Mouse (Mus musculus) macrophage (primary cell): Measurements from ENCODE around the gene Ece1. TPM values are rescaled to one million over a fixed set of nuclear protein-coding genes. Genes with fewer than 3 reads are reported as not detected.

Source experiments
- H3K27ac ChIP-seq: fragments of 350-480 bp; formaldehyde crosslinking; 2 replicates; pipeline ENCODE4 v1.9.0; 2021
- H3K36me3 ChIP-seq: fragments of 350-480 bp; formaldehyde crosslinking; 2 replicates; pipeline ENCODE4 v1.9.0; 2021; ENCODE audit errors: inconsistent target
- H3K4me3 ChIP-seq: fragments of 350-480 bp; formaldehyde crosslinking; 2 replicates; pipeline ENCODE4 v1.9.0; 2021; ENCODE audit errors: inconsistent target
- H3K79me2 ChIP-seq: fragments of 350-480 bp; formaldehyde crosslinking; 2 replicates; pipeline ENCODE4 v1.9.0; 2021; ENCODE audit errors: inconsistent target
- WGBS: methylation state at CpG from one replicate; pipeline ENCODE4 v1.1.7; 2026; ENCODE audit warnings: inconsistent platforms; ENCODE audit not compliant: missing documents; 5-methylcytosine and 5-hydroxymethylcytosine counted together
- polyA plus RNA-seq: library from polyadenylated mRNA; stranded (reverse); fragments of 250-400 nt; gene quantifications from 3 replicates; pipeline ENCODE4 v1.2.4, GENCODE M21; 2018; ENCODE audit warnings: inconsistent platforms

Gene Ece1
- polyA plus RNA-seq, 1 experiment from 2014 or later = 31.7 TPM

DNA sequence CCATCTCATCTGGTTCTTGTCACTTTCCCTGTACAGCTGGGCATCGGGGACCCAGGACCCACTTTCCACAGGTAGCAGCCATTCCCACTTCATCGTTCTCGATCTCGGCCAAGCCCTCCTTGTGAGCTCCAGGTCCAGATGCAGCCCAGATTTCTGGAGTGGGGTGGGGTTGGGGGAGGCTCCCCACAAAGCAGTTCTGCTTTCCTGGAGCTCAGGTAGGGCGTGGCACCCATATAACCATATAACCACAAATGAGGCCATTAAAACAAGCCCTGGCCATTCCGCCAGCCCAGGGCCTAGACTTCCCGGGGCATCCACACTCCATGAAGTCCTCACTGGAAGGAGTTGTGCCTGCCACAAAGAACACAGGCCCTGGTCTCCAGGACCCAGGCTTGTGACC lies 46.5 kb downstream of the Ece1 start:
- H3K36me3 ChIP-seq = no peaks in the 10 kb centered on the region
- no peak overlapping the region for H3K27ac ChIP-seq
- no peak overlapping the region for H3K4me3 ChIP-seq
- 74% methylated on average over 7 of the region's 7 CpGs for WGBS
- no peaks in the 10 kb centered on the region for H3K79me2 ChIP-seq

DNA sequence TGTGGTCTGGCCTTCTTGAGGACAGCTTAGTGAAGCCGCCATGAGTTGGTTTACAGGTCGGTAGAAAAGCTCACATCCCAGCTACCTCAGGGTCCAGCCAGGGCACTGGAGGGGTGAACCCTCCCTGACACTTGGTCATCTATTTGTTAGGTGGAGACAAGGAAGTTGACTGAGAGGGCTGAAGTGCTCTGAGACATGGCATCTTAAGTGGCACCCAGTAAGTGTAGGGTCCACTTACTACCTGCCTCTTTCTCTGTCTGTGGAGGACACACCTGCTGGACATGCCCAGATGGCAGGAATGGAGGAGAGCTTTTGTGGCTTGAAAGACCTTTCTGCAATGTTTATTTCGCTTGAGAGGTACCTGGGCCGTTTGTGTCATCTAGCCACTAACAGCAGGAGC lies 46.9 kb downstream of the Ece1 start:
- no peak overlapping the region for H3K4me3 ChIP-seq
- no peak overlapping the region for H3K27ac ChIP-seq
- no peaks in the 10 kb centered on the region for H3K79me2 ChIP-seq
- no peaks in the 10 kb centered on the region for H3K36me3 ChIP-seq
- WGBS = 78% methylated on average over 4 of the region's 4 CpGs

DNA sequence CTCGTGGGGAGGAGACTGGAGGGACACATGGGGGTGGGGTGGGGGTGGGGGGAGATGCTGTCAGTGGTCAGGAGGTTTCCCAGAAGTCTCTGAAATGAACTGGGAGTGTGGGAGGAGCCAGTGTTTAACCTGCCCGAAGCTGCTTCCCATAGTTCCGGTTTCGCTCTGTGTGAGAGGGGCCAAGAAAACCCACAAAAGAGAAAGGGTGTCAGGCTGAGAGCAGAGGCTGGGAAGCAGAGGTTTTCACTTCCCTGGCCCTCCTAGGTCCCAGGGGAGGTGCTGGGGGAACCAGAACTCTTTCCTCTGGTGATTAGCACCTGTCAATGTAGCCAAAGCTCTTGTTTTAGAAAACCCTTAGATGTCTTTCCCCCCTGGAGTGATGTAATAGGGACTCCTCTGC lies 47.4 kb downstream of the Ece1 start:
- Histone ChIP-seq H3K79me2 (no peaks in the 10 kb centered on the region), H3K27ac (no peak overlapping the region), H3K36me3 (no peaks in the 10 kb centered on the region), H3K4me3 (no peak overlapping the region)
- 3% methylated on average over 4 of the region's 4 CpGs for WGBS

DNA sequence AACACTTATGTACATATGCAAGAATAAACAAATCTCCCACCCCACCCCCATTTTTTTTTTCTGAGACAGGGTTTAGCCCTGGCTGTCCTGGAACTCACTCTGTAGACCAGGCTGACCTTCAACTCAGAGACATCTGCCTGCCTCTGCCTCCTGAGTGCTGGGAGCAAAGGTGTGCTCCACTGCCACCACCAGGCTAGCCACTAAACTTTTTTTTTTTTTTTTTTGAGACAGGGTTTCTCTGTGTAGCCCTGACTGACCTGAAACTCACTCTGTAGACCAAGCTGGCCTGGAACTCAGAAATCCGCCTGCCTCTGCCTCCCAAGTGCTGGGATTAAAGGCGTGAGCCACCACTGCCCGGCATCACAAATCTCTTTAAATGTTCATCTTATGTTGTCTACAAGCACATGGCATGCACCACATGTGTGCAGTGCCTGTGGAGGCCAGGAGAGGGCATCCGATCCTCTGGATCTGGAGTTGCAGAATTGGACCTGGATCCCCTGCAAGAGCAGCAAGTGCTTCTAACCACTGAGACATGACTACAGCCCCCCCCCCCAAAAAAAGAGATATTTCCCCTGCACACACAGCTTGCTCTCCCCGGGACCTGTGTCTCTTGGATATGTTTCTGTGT lies 48.5 kb downstream of the Ece1 start:
- 90% methylated on average over 4 of the region's 5 CpGs for WGBS
- H3K4me3 ChIP-seq = no peak overlapping the region
- no peaks in the 10 kb centered on the region for H3K79me2 ChIP-seq
- H3K27ac ChIP-seq = no peak overlapping the region
- H3K36me3 ChIP-seq = no peaks in the 10 kb centered on the region

DNA sequence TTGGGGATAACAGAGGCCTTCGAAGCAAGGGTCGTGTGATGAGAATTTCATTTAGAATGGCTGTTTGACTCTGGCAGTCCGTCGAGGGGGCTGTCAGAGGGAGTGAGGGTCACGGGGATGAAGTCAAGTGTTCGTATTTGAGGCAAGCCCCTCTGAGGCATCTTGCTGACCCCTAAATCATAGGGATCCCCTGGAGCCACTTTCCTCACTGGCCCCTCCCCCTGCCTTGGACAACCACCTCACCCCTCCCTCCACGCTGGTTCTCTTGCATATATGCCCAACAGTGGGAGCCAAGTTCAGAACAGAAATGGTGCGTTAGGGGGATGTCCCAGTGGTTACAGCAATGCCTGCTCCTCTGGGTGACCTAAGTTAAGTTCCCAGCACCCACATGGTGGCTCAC lies 49.6 kb downstream of the Ece1 start:
- 95% methylated on average over 8 of the region's 8 CpGs for WGBS

DNA sequence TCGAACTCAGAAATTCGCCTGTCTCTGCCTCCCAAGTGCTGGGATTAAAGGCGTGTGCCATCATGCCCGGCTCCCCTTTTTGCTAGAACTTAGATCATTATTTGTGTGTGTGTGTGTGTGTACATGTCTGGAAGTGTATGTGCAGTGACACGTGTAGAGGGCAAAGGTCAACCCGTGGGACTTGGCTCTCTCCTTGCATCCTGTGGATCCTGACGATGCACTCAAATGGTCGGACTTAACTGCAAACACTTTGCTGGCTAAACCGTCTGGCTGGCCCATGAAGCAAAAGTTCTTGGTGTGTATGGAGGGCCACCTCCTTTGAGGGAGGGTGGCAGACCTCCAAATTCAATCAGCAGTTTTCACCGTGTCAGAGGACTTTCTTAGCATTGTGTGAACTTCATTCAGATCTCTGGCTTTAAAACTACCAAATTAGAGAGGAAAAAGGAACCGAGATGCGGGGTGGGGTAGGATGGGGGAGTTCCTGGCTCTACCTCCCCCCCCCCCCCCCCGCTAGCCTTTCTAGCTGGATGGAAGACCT lies 50.8 kb downstream of the Ece1 start:
- Histone ChIP-seq H3K4me3 (peak overlapping the region; percentile 21; the same call in 1 of the 2 replicates), H3K36me3 (no peaks in the 10 kb centered on the region), H3K79me2 (no peaks in the 10 kb centered on the region), H3K27ac (peak overlapping the region; percentile 27; the same call in 1 of the 2 replicates)
- WGBS = 49% methylated on average over 13 of the region's 13 CpGs

More for the DNA sequence above, 49.6 kb downstream of the Ece1 start:
- Histone ChIP-seq H3K27ac (no peak overlapping the region), H3K79me2 (no peaks in the 10 kb centered on the region), H3K36me3 (no peaks in the 10 kb centered on the region), H3K4me3 (no peak overlapping the region)

DNA sequence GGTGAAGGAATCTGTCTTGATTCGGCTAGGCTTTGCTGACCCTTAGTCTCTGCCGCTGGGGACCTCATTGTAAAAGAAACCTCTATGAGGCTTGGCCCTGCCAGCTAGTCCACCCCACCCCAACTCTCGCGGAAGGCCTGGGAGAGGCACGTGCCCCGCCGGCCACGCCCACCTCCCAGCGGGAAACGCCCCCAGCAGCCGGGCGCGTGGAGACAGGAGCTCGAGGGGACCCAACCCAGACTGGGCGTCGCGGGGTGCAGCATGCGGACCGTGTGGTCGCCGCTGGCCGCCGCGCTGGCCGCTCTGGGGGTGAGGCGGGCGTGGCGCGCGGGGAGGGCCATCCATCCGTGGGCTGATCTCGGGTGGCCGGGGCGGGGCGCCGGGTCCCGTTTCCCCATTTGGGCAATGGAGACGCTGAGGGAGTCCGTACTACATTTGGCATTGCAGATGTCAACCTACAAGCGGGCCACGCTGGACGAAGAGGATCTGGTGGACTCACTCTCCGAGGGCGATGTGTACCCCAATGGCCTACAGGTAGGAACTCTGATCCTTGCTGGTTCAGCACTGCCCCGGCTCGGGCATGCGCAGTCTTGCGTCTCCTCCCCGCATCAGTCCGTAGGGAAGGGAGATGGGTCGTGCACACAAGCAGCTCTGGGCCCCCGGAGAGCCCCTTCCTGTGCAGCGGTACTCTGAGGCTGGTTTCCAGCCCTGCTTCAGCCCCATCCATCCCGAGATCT lies 51.5 kb downstream of the Ece1 start:
- H3K36me3 ChIP-seq = no peaks in the 10 kb centered on the region
- H3K27ac ChIP-seq = peak overlapping the region; percentile 27; the same call in 1 of the 2 replicates
- H3K4me3 ChIP-seq = peak overlapping the region; percentile 62
- H3K79me2 ChIP-seq = no peaks in the 10 kb centered on the region
- WGBS = 2% methylated on average over 54 of the region's 54 CpGs

DNA sequence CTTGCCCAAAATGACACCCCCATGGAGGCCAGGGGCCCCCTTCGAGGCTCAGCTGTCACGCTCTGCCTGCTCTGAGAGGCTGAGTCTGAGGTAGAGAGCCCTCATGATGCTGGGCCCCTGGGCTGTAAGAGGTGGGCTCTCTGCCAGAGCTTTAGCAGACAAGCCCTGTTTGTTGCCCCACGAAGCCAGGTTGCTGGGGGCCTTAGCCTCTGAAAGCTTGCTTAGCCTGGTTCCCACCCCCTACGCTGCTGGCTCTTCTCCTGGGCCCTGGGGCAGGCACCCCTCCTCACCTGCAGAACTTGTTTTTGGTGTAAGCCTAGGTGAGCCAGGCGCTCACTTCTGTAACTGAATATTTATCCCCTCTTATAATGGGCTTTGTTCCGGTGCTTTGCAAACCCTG lies 55.6 kb downstream of the Ece1 start:
- no peak overlapping the region for H3K27ac ChIP-seq
- 92% methylated on average over 6 of the region's 6 CpGs for WGBS
- no peaks in the 10 kb centered on the region for H3K79me2 ChIP-seq
- no peak overlapping the region for H3K4me3 ChIP-seq
- H3K36me3 ChIP-seq = no peaks in the 10 kb centered on the region

DNA sequence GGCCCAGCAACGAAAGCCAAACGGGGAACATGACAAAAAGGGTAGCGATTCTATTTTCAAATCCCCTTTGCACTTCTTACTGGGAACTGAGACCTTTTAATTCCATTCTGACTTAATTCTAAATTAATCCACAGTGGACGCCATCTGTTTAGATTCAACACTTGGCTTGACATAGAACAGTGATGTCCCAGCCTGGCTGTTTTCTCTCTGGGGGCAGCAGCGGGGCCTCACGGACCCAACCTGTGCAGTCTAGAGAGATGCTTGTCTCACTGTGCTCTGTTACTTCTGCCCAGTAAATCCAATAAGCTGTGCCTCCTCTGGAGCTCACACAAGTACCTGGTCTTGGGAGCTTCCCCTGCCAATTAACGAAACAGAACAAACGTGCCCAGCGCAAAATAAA lies 56.5 kb downstream of the Ece1 start:
- Histone ChIP-seq H3K36me3 (no peaks in the 10 kb centered on the region), H3K27ac (no peak overlapping the region), H3K79me2 (no peaks in the 10 kb centered on the region), H3K4me3 (no peak overlapping the region)
- WGBS = 92% methylated on average over 9 of the region's 9 CpGs

DNA sequence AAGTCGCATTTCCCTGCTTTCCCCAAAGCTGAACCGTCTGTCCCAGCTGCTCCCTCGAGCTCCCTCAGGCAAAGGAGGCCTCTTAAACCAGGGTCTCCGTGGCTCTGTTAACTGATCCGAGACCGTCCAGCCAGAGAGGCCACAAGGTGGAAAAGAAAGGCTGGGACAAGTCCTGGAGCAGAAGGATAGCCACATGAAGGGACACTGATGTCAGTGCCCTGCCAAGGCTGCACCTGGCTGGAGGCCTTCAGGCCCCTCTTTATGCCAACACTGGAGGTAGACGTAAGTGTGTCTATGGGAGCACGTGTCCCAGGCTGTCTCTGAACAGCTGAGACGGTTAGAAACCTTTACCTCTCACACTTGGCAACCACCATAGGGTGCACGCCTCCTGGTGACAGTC lies 57.1 kb downstream of the Ece1 start:
- H3K79me2 ChIP-seq = no peaks in the 10 kb centered on the region
- no peak overlapping the region for H3K4me3 ChIP-seq
- WGBS = 97% methylated on average over 10 of the region's 10 CpGs
- no peaks in the 10 kb centered on the region for H3K36me3 ChIP-seq
- H3K27ac ChIP-seq = no peak overlapping the region

DNA sequence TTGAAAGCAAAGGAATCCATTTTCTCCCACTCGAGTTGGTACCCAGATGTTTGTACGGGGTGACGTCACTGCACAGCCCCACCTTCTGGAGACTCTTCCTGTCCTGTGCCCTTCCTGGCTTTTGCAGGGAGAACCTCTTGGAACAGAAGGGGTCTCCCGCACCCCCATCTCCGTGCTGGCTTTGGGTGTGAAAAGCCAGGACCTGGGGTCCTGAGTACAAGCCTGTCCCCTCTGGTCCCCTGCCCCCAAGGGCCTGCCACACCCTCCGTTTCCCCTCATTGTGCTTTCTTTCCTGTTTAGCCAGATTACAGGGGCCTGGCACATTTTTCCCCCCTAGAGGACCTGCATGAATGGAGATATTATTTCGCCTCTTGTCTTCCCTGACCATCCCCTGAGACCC lies 58.0 kb downstream of the Ece1 start:
- H3K36me3 ChIP-seq = no peaks in the 10 kb centered on the region
- WGBS = 71% methylated on average over 7 of the region's 7 CpGs
- no peaks in the 10 kb centered on the region for H3K79me2 ChIP-seq
- no peak overlapping the region for H3K4me3 ChIP-seq
- no peak overlapping the region for H3K27ac ChIP-seq

DNA sequence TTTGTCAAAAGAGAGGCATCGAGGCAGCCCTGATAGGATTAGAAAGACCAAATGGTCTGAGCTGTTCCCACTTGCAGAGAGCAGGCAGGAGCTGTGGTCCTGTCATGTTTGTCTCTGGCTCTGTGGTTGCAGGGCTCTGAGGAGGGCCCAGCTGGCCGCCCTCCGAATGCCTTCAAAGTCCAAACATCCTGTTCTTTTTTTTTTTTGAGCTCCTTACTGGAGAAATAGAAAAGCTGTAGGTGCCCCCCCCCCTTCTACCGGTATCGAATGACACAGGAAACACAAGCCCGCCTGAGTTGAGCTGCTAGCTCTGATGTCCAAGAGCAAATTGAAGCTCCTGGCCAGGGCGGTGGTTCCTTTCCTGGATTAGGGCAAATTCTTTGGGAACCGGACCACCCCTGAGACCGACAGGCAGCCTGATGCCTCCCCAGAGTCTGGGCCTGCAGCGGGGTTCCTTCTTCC lies 58.5 kb downstream of the Ece1 start:
- Histone ChIP-seq H3K79me2 (no peaks in the 10 kb centered on the region), H3K4me3 (no peak overlapping the region), H3K27ac (no peak overlapping the region), H3K36me3 (no peaks in the 10 kb centered on the region)
- 76% methylated on average over 6 of the region's 10 CpGs for WGBS

DNA sequence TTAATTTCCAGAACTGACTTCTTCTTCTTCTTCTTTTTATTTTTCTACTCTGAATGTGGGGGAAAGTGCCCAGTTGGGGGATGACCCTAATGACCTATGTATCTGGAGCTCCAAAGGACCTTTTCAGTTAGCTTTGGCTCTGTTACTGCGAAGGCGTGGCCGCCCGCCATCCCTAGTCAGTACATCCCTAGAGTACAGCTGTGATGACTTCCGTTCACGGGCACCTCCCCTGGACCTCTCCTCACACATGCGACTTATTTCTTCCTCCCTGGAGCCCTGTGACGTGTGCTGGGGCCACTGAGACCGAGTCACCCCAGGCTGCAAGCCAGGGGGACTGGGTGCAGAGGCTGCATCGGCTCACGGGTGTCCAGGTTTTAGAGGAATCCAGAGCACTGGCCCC lies 59.5 kb downstream of the Ece1 start:
- Histone ChIP-seq H3K4me3 (no peak overlapping the region), H3K36me3 (peaks cover 6% of the 10 kb centered on the region), H3K27ac (no peak overlapping the region), H3K79me2 (no peaks in the 10 kb centered on the region)
- 92% methylated on average over 9 of the region's 11 CpGs for WGBS

DNA sequence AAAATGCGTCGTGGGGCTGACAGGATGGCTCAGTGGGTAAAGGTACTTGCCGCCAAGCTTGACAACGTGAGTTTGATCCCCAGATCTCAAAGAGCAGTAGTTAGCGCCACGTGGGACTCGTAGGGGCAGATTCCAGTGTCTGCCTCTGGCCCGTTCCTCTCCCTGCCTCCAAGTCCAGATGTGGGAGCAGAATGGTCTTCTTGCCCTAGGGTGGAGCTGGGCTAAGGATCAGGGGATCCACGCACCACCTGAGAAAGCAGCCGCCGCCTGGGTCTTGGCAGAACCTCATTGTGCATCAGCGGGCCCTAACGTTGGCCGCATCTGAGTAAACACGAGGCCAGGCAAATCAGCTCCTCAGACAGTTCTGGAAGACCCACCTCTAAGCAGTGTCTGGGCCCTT lies 61.0 kb downstream of the Ece1 start:
- H3K27ac ChIP-seq = no peak overlapping the region
- no peak overlapping the region for H3K4me3 ChIP-seq
- H3K79me2 ChIP-seq = no peaks in the 10 kb centered on the region
- WGBS = 95% methylated on average over 15 of the region's 15 CpGs
- H3K36me3 ChIP-seq = peaks cover 7% of the 10 kb centered on the region

DNA sequence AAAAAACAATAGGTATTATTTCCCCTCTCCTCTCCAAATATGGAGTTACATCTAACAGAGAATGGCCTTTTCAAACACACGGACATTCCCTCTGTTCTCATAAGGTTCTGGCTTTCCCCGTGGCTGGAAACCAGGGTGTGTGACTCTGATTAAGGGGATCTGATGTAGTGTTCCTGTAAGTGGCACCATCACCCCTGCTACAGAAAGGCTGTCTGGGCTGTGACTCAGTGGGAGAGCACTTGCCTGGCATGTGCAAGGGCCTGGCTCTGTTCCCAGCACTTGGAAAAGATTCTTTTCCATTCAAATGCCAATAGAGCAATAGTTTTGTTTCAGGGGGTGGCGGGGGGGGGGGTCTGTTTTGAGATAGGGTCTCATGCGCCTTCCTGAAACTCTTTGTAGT lies 63.1 kb downstream of the Ece1 start:
- 87% methylated on average over 4 of the region's 4 CpGs for WGBS
- H3K27ac ChIP-seq = no peak overlapping the region
- H3K36me3 ChIP-seq = peaks cover 7% of the 10 kb centered on the region
- H3K4me3 ChIP-seq = no peak overlapping the region
- no peaks in the 10 kb centered on the region for H3K79me2 ChIP-seq
